Mouse (Mus musculus) central nervous system, embryonic 18 days (tissue): ENCODE data around the gene Btg3. TPM values are rescaled to one million over a fixed set of nuclear protein-coding genes. Genes with fewer than 3 reads are reported as not detected.

ENCODE experiments used
- polyA plus RNA-seq: library from polyadenylated mRNA; depleted of rRNA; stranded (reverse); fragments of >200 nt; gene quantifications from 2 replicates; pipeline ENCODE4 v1.2.3, GENCODE M21; 2012; rRNA removed

Gene Btg3
- polyA plus RNA-seq, result 6.0 and 7.1 TPM in 2 replicates

GRCm38 (mm10) chr16:78376745-78377570, at the start of gene Btg3:
Gene Btg3, minus strand, starts transcription at chr16:78377192.

DNA sequence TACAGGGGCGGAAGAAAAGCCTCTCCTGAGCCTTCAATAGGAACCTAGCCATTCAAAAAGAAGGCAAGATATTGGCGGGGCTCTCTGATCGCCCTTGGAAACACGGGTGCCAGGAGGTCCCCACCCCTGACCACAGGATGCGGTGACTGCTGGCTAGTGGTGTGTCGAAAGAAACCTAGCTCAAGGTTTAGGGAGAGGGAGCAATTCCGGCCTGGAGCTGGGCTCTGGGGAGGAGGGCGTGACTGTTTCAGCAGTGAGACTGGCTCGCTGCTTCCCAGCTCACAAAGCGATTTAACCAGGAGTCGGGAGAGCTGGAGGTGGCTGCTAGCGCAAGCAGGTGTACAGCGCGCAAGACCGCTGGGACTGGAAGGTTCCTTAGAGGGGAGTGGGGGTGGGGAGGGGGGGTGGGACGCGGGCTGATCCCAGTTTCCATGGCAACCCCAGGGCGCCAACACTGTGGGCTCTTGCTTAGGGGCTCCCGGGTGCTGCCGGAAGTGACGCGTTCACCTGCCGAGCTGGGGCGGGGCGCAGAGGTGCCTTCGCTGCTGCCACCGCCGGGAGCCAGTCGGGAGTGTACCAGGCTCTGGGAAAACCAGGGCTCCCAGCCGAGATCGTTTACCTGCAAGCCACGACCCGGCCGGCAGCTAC, 75.7 kb downstream of the Btg3 start, which contains the start of gene Cxadr:
TSS of gene Cxadr (plus strand) at position 307 of the 648 bp plus-strand sequence.

Other genes with a start within 250 kb of the Btg3 start
- gene Cxadr, start 75.7 kb downstream of the Btg3 start, polyA plus RNA-seq, result 133 and 137 TPM in 2 replicates
- 4.2 and 4.3 TPM in 2 replicates for gene D16Ertd472e, start 199.5 kb upstream of the Btg3 start, polyA plus RNA-seq